Mouse (Mus musculus) CH12.LX (cell line): ENCODE data around the gene Cyth3. TPM values are rescaled to one million over a fixed set of nuclear protein-coding genes. Genes with fewer than 3 reads are reported as not detected.

Experiments used
- DNase-seq: peaks from one replicate; pipeline ENCODE4 v3.0.0-alpha.2; 2013; ENCODE audit errors: extremely low read depth
- H3K27ac ChIP-seq: 2 replicates; pipeline ENCODE4 v1.5.1; 2012; ENCODE audit warnings: low read depth, mild to moderate bottlenecking, control low read depth, moderate library complexity; ENCODE audit not compliant: insufficient read depth
- H3K27me3 ChIP-seq: replicated peaks from 2 replicates; pipeline ENCODE3; 2012; ENCODE audit warnings: inconsistent platforms
- H3K36me3 ChIP-seq, 2 experiments: replicated peaks in 1 of 2; 2 replicates each; pipeline versions ENCODE3 to v1.6.1; 2012; ENCODE audit warnings: inconsistent platforms in 1 of 2, low read length in 1 of 2, mild to moderate bottlenecking in 1 of 2, mixed read lengths in 1 of 2, moderate library complexity in 1 of 2; ENCODE audit not compliant: control insufficient read depth in 1 of 2, insufficient read depth in 1 of 2
- H3K4me1 ChIP-seq, 2 experiments: 2 replicates each; pipeline ENCODE4 v1.6.1; 2012; ENCODE audit warnings: inconsistent platforms in 1 of 2, moderate library complexity in 1 of 2; ENCODE audit not compliant: insufficient read depth in 2 of 2, control insufficient read depth in 1 of 2
- H3K4me2 ChIP-seq: 2 replicates; pipeline ENCODE4 v1.6.1; 2012; ENCODE audit warnings: low read depth, mild to moderate bottlenecking, control low read depth; ENCODE audit not compliant: poor library complexity, insufficient read depth, severe bottlenecking
- H3K4me3 ChIP-seq, 3 experiments: fragments of 150-350 bp in 1 of 3; sonication (generic) in 1 of 3; replicated peaks in 1 of 3; 2 replicates each; pipeline versions ENCODE3 to v1.5.1; 2011 to 2012; ENCODE audit warnings: low read depth in 2 of 3, low read length in 2 of 3, mild to moderate bottlenecking in 2 of 3, moderate library complexity in 2 of 3, control low read depth in 1 of 3, improper control_type of control experiment in 1 of 3, inconsistent platforms in 1 of 3, mixed read lengths in 1 of 3; ENCODE audit not compliant: poor library complexity in 1 of 3
- H3K79me2 ChIP-seq: replicated peaks from 2 replicates; pipeline ENCODE4 v1.6.1; 2012; ENCODE audit warnings: mild to moderate bottlenecking, moderate library complexity; ENCODE audit not compliant: control insufficient read depth, poor library complexity, insufficient read depth, severe bottlenecking; ENCODE audit errors: extremely low read depth
- H3K9ac ChIP-seq: 2 replicates; pipeline ENCODE4 v1.6.1; 2012; ENCODE audit warnings: low read depth, mild to moderate bottlenecking, control low read depth, moderate library complexity; ENCODE audit not compliant: insufficient read depth
- H3K9me3 ChIP-seq: replicated peaks from 2 replicates; pipeline ENCODE3; 2012; ENCODE audit warnings: low read length, inconsistent platforms, mixed read lengths
- BHLHE40 ChIP-seq: IDR thresholded peaks from 2 replicates; pipeline ENCODE4 v1.6.1; 2011; ENCODE audit warnings: mild to moderate bottlenecking, low read depth, low read length, improper control_type of control experiment
- CHD2 ChIP-seq: IDR thresholded peaks from 2 replicates; pipeline ENCODE4 v1.6.1; 2011; ENCODE audit warnings: low read length, improper control_type of control experiment
- E2F4 ChIP-seq: IDR thresholded peaks from 2 replicates; pipeline ENCODE4 v1.6.1; 2011; ENCODE audit warnings: low read depth, low read length, improper control_type of control experiment; ENCODE audit not compliant: insufficient replicate concordance
- ELF1 ChIP-seq: IDR thresholded peaks from 2 replicates; pipeline ENCODE4 v1.6.1; 2014; ENCODE audit warnings: low read depth, mild to moderate bottlenecking, inconsistent platforms, low read length, improper control_type of control experiment
- EP300 ChIP-seq: IDR thresholded peaks from 2 replicates; pipeline ENCODE4 v1.6.1; 2011; ENCODE audit warnings: low read length, improper control_type of control experiment
- GABPA ChIP-seq: IDR thresholded peaks from 2 replicates; pipeline ENCODE4 v1.6.1; 2012; ENCODE audit warnings: low read depth, low read length, improper control_type of control experiment, inconsistent platforms; ENCODE audit not compliant: insufficient replicate concordance
- IRF4 ChIP-seq: IDR thresholded peaks from 2 replicates; pipeline ENCODE4 v1.6.1; 2014; ENCODE audit warnings: low read depth, mild to moderate bottlenecking, inconsistent platforms, low read length, improper control_type of control experiment
- MAZ ChIP-seq: IDR thresholded peaks from 2 replicates; pipeline ENCODE4 v1.6.1; 2012; ENCODE audit warnings: low read depth, mild to moderate bottlenecking, inconsistent platforms, low read length, improper control_type of control experiment, moderate library complexity
- MXI1 ChIP-seq: IDR thresholded peaks from 2 replicates; pipeline ENCODE4 v1.6.1; 2011; ENCODE audit warnings: mild to moderate bottlenecking, low read depth, low read length, improper control_type of control experiment
- MYC ChIP-seq: IDR thresholded peaks from 2 replicates; pipeline ENCODE4 v1.6.1; 2011; ENCODE audit warnings: low read depth, mild to moderate bottlenecking, improper control_type of control experiment, low read length
- NELFE ChIP-seq: IDR thresholded peaks from 2 replicates; pipeline ENCODE4 v1.6.1; 2011; ENCODE audit warnings: low read depth, low read length, improper control_type of control experiment
- NRF1 ChIP-seq: IDR thresholded peaks from 2 replicates; pipeline ENCODE4 v1.6.1; 2014; ENCODE audit warnings: low read depth, mild to moderate bottlenecking, inconsistent platforms, low read length, improper control_type of control experiment, moderate library complexity
- POLR2A ChIP-seq: IDR thresholded peaks from 2 replicates; pipeline ENCODE4 v1.6.1; 2011; ENCODE audit warnings: low read depth, mild to moderate bottlenecking, improper control_type of control experiment, low read length
- POLR2AphosphoS2 ChIP-seq: IDR thresholded peaks from 2 replicates; pipeline ENCODE4 v1.6.1; 2011; ENCODE audit warnings: low read depth, low read length, improper control_type of control experiment
- RAD21 ChIP-seq: IDR thresholded peaks from 2 replicates; pipeline ENCODE4 v1.6.1; 2011; ENCODE audit warnings: low read depth, mild to moderate bottlenecking, low read length, improper control_type of control experiment, moderate library complexity
- TBP ChIP-seq: conservative IDR thresholded peaks from 2 replicates; pipeline ENCODE4 v1.6.1; 2011; ENCODE audit warnings: low read depth, low read length, improper control_type of control experiment
- TCF12 ChIP-seq: IDR thresholded peaks from 2 replicates; pipeline ENCODE4 v1.6.1; 2014; ENCODE audit warnings: low read depth, mild to moderate bottlenecking, inconsistent platforms, low read length, improper control_type of control experiment
- UBTF ChIP-seq: IDR thresholded peaks from 2 replicates; pipeline ENCODE4 v1.6.1; 2012; ENCODE audit warnings: low read depth, mild to moderate bottlenecking, inconsistent platforms, low read length, improper control_type of control experiment, moderate library complexity
- USF1 ChIP-seq: IDR thresholded peaks from 2 replicates; pipeline ENCODE4 v1.6.1; 2014; ENCODE audit warnings: low read depth, mild to moderate bottlenecking, inconsistent platforms, low read length, improper control_type of control experiment
- USF2 ChIP-seq: conservative IDR thresholded peaks from 2 replicates; pipeline ENCODE4 v1.6.1; 2011; ENCODE audit warnings: low read depth, low read length, improper control_type of control experiment
- ZC3H11A ChIP-seq: IDR thresholded peaks from 2 replicates; pipeline ENCODE4 v1.6.1; 2012; ENCODE audit warnings: low read depth, mild to moderate bottlenecking, inconsistent platforms, low read length, improper control_type of control experiment
- ZKSCAN1 ChIP-seq: IDR thresholded peaks from 2 replicates; pipeline ENCODE4 v1.6.1; 2012; ENCODE audit warnings: low read depth, inconsistent platforms, low read length, improper control_type of control experiment, borderline replicate concordance
- ZNF384 ChIP-seq: IDR thresholded peaks from 2 replicates; pipeline ENCODE4 v1.6.1; 2012; ENCODE audit warnings: low read depth, low read length, improper control_type of control experiment, inconsistent platforms
- dilution Hi-C: fragments of 300-500 bp; cut with MboI; formaldehyde crosslinking; loops from 2 replicates; pipeline ENCODE4 v1.14.3; 2020; ENCODE audit warnings: low sequenced_read_pairs; ENCODE audit not compliant: extremely low pct_unique_long_range_greater_than_20kb, extremely low pct_ligation_motif_present
- in situ Hi-C: fragments of 300-500 bp; cut with MboI; formaldehyde crosslinking; loops from 3 replicates; pipeline ENCODE4 v1.14.3; 2019; ENCODE audit warnings: low sequenced_read_pairs, low pct_ligation_motif_present, low pct_unique_long_range_greater_than_20kb, mixed read lengths
- polyA plus RNA-seq: library from polyadenylated mRNA; unstranded; fragments of >175 nt; gene quantifications from 2 replicates; pipeline ENCODE4 v1.2.1, GENCODE M21; 2012; ENCODE audit warnings: low read depth; ENCODE audit not compliant: insufficient read length
- total RNA-seq, 2 experiments: library from RNA; depleted of rRNA; stranded (reverse); fragments of 300-350 nt in 1 of 2; fragments of >200 nt in 1 of 2; gene quantifications; 2 replicates each; pipeline ENCODE4 v1.2.3; 2012 to 2014

Gene Cyth3
- total and polyA plus RNA-seq, 3 experiments: 3.3 to 5.4 (median 4.8) TPM

DNA sequence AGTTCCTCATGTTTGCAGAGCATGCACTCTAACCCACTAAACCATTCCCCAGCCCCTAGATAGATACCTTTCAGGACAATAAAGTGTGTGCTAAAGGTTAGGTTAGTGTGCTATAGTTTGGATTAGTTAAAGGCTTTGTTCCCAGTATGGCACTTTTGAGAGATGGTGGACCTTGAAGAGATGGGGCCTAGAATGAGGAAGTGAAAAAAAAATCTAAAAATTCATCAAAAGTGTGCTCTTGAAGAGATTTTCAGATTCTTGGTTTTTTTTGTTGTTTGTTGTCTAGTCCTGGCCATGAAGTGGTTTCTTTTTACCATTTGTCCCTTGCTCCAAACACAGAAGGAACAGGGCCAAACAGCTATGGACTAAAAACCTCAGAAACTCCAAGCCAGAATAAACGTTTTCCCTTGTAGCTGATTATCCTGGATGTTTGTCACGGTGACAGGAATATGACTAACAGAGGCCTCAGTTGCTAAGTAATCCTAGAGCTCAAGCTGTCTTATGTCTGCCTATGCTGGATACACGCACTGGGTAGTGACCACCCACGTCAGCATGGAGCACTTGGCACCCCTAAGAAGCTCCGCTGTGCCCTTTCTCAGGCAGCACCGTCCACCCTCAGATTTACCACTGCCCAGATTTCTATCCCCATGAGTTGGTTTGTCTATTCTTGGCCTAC, 48.6 kb downstream of the Cyth3 start:
- no peaks in the 10 kb centered on the region for H3K9me3 ChIP-seq
- H3K27me3 ChIP-seq: no peaks in the 10 kb centered on the region
- no peak overlapping the region for H3K27ac ChIP-seq
- dilution Hi-C loops (no loop called here), in situ Hi-C loops (no loop called here)
- DNase-seq: no peak
- H3K4me1 ChIP-seq: peaks cover 2 to 20% of the 10 kb centered on the region in 2 experiments; a peak in 3 of 4 replicates
- no peak overlapping the region for H3K9ac ChIP-seq
- TF ChIP-seq CHD2 (no peak), ZNF384 (peak; percentile 51; the same call in 1 of the 2 replicates), NRF1 (no peak), USF2 (no peak), IRF4 (peak; percentile 16; the same call in 1 of the 2 replicates), POLR2AphosphoS2 (no peak), EP300 (0 out of 2 replicates have a peak, but pooled peaks have one; percentile 26), NELFE (no peak)
- no peaks in the 10 kb centered on the region for H3K79me2 ChIP-seq
- H3K36me3 ChIP-seq: no peaks in the 10 kb centered on the region
- no peak overlapping the region for H3K4me3 ChIP-seq
- no peak overlapping the region for H3K4me2 ChIP-seq

DNA sequence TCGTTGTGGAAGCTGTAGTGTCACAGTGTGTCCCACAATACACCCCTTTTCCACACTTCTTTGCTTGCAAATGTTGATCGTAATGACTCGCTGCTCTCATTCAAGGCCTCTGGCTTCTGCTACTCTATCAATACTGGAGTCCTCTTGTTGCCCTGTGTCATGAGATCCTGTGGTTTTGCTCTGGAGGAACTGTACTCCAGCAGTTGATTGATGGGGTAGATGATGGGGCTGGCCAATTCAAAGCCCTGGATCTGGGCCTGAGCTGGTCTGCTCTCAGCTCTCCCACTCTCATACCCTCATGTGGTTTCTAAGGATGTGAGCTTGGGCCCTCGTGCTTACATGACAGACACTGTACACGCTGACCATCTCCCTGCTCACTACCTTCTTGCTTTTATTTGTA, 52.3 kb downstream of the Cyth3 start:
- dilution Hi-C loops: no loop called here
- peaks cover 2 to 48% of the 10 kb centered on the region in 2 experiments; a peak in 3 of 4 replicates for H3K4me1 ChIP-seq
- H3K4me3 ChIP-seq: no peak overlapping the region
- H3K4me2 ChIP-seq: no peak overlapping the region
- no peaks in the 10 kb centered on the region for H3K9me3 ChIP-seq
- in situ Hi-C loops: no loop called here
- H3K27ac ChIP-seq: no peak overlapping the region
- H3K27me3 ChIP-seq: no peaks in the 10 kb centered on the region
- no peak for TF ChIP-seq TBP
- no peak for TF ChIP-seq UBTF
- TF ChIP-seq E2F4: no peak
- no peak for TF ChIP-seq POLR2A
- no peak for TF ChIP-seq IRF4
- no peak for TF ChIP-seq ZC3H11A
- no peak for TF ChIP-seq RAD21
- TF ChIP-seq BHLHE40: no peak
- no peak for TF ChIP-seq GABPA
- no peak for TF ChIP-seq TCF12
- TF ChIP-seq USF1: no peak
- no peak for TF ChIP-seq MYC
- no peak for TF ChIP-seq ELF1
- no peak for TF ChIP-seq MXI1
- TF ChIP-seq ZKSCAN1: no peak
- no peak for TF ChIP-seq MAZ
- no peak overlapping the region for H3K9ac ChIP-seq
- H3K36me3 ChIP-seq: no peaks in the 10 kb centered on the region
- no peaks in the 10 kb centered on the region for H3K79me2 ChIP-seq
- no peak for DNase-seq
